14 mouse cellular contexts compared by ENCODE assay signal in the genomic region with DNA sequence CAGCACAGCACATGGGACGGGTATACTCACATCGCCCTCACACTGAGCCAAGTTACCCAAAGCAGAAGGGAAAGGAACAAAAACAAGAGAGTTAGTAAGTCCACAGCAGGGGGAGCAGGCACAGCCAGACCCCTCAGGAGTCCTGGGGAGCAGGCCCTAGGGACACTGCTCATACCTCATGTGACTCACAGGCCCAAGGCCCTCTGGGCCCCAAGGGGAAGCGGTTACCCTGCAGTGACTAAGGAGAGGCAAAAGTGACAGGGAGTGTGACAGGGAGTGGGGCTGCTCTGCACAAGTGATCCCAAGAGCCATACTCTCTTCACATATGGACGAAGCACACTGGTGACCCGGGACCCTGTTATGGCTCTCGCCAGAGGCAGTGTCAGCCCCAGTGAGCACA.
"Had no signal": no experiment of that assay in that cellular context is flagged by ENCODE, and none has a peak within 500 bp of the region (broad histone marks: within the 10 kb centered on the region; RNA-seq: fewer than 3 reads in every experiment).

No protein-coding gene starts in this region.

- H3K9ac ChIP-seq: limb, embryonic 13.5 days; liver, embryonic 14.5 days; neural tube, embryonic 15.5 days had no signal

- H3K9me3 ChIP-seq: limb, embryonic 13.5 days; midbrain, embryonic 10.5 days; neural tube, embryonic 15.5 days had no signal

- H3K4me3 ChIP-seq: limb, embryonic 13.5 days; midbrain, embryonic 10.5 days; myocyte; neural tube, embryonic 15.5 days had no signal

- H3K4me2 ChIP-seq: limb, embryonic 13.5 days; neural tube, embryonic 15.5 days had no signal

- H3K27ac ChIP-seq: limb, embryonic 13.5 days; liver, embryonic 14.5 days; neural tube, embryonic 15.5 days had no signal

- H3K4me1 ChIP-seq: limb, embryonic 13.5 days; midbrain, embryonic 10.5 days; neural tube, embryonic 15.5 days had no signal

- DNase-seq: kidney, postnatal 10 days; kidney, postnatal 4 days; left cerebral cortex, postnatal 4 days; lung, adult 18-20 months; midbrain, embryonic 14.5 days; right cerebral cortex, adult 18-20 months; right cerebral cortex, postnatal 4 days; spleen, adult 18-20 months; thymus, postnatal 4 days had no signal

- H3K27me3 ChIP-seq: limb, embryonic 13.5 days; neural tube, embryonic 15.5 days had no signal
